Mouse (Mus musculus) bone marrow macrophage, adult 2 months (primary cell): ENCODE results near the gene Akirin1.

ENCODE experiments used
- CTCF ChIP-seq: IDR thresholded peaks from 2 replicates; pipeline ENCODE4 v1.5.1; 2012; ENCODE audit warnings: low read depth, mild to moderate bottlenecking, low read length, moderate library complexity
- POLR2A ChIP-seq: IDR thresholded peaks from 2 replicates; pipeline ENCODE4 v1.6.1; 2012; ENCODE audit warnings: mild to moderate bottlenecking, low read depth, low read length, borderline replicate concordance

DNA sequence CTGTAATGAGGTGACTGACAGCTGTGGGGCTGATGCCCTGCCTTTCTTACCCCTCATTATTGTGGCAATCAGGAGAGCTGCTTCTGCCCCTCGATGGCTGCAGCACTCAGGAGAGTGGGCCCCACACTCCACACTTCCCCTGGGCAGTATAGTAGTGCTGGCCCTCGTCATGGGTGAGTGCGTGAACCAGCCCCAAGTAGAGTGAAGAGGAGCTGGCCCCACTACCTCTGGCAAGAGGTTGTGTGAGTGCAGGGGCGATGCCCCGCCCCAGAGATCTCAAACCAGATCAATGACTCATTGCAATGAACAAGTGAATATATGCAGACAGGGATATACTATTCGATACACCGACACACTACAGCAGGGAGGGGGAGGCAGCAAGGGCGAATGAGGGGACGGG lies 16.6 kb downstream of the Akirin1 start:
- no peak for TF ChIP-seq CTCF
- no peak for TF ChIP-seq POLR2A
